In genomic region chr16:90121799-90122198, GRCm38 (mm10) we compare ENCODE assay signal across 24 mouse cellular contexts. TPM values are rescaled to one million over a fixed set of nuclear protein-coding genes. Genes with fewer than 3 reads are reported as not detected.
DNase-seq lines count a peak whose midpoint lies in the region; ATAC-seq lines count a peak whose summit lies in the region.
"Had no signal": no experiment of that assay in that cellular context is flagged by ENCODE, and none has a peak within 500 bp of the region (broad histone marks: within the 10 kb centered on the region; RNA-seq: fewer than 3 reads in every experiment).

No protein-coding gene starts in this region.

- H3K4me1 ChIP-seq in heart, embryonic 15.5 days (replicated peaks): peaks cover 13% of the 10 kb centered on the region
- H3K4me1 ChIP-seq in intestine, embryonic 15.5 days (replicated peaks): peaks cover 12% of the 10 kb centered on the region

- ATAC-seq in heart, embryonic 15.5 days (replicated peaks; ENCODE audit: insufficient number of reproducible peaks, insufficient read depth, low FRiP score, low read depth): 0 out of 2 replicates have a peak, but pooled peaks have one; percentile 45
- ATAC-seq in granulocyte monocyte progenitor cell, adult 5-6 weeks (replicated peaks; ENCODE audit: poor library complexity, severe bottlenecking): no peak
- no peak for ATAC-seq in intestine, embryonic 15.5 days
- ATAC-seq: forebrain, embryonic 14.5 days; liver, embryonic 12.5 days had no signal

- peak; percentile 33 for DNase-seq in adrenal gland, postnatal 14 days
- DNase-seq in adrenal gland, postnatal 10 days: no peak
- peak; percentile 74 for DNase-seq in cerebellum, adult 11-12 months
- DNase-seq in cerebellum, postnatal 14 days: peak; percentile 63 to 72
- no peak for DNase-seq in gastrocnemius, postnatal 14 days
- DNase-seq: adrenal gland, adult 8-10 months; gastrocnemius, postnatal 10 days; kidney, adult 11 months; lung, adult 2 months; right cerebral cortex, postnatal 14 days; thymus, adult 18-20 months had no signal

- H3K27ac ChIP-seq in heart, embryonic 15.5 days: peak overlapping the region; percentile 1; the same call in 1 of the 2 replicates
- no peak overlapping the region for H3K27ac ChIP-seq in intestine, embryonic 15.5 days
- H3K27ac ChIP-seq: hindbrain, embryonic 15.5 days; kidney, postnatal 0 days; layer of hippocampus, adult 2 months; left cerebral cortex, adult 2 months; liver, embryonic 12.5 days; stomach, embryonic 15.5 days had no signal

- 56% methylated on average over 13 of the region's 13 CpGs for WGBS in heart, embryonic 15.5 days
- 90% methylated on average over 13 of the region's 13 CpGs for WGBS in intestine, embryonic 15.5 days

- no peak overlapping the region for H3K4me3 ChIP-seq in heart, embryonic 15.5 days
- H3K4me3 ChIP-seq in intestine, embryonic 15.5 days (replicated peaks): no peak overlapping the region
- H3K4me3 ChIP-seq: embryonic facial prominence, embryonic 12.5 days; erythroblast, embryonic 14.5 days; hindbrain, embryonic 15.5 days; layer of hippocampus, adult 2 months; left cerebral cortex, adult 2 months; limb, embryonic 12.5 days; liver, embryonic 12.5 days; stomach, embryonic 15.5 days had no signal

- no peaks in the 10 kb centered on the region for H3K27me3 ChIP-seq in heart, embryonic 15.5 days
- no peaks in the 10 kb centered on the region for H3K27me3 ChIP-seq in intestine, embryonic 15.5 days (replicated peaks)
- H3K27me3 ChIP-seq: embryonic facial prominence, embryonic 12.5 days; hindbrain, embryonic 15.5 days; limb, embryonic 12.5 days; liver, embryonic 12.5 days; stomach, embryonic 15.5 days had no signal

- intact Hi-C loops in gastrocnemius, postnatal 14 days (cut with DNase I; ENCODE audit: low total_unique reads): no loop called here

- no peaks in the 10 kb centered on the region for H3K36me3 ChIP-seq in heart, embryonic 15.5 days
- 0 out of 2 replicates have a peak, but pooled peaks cover 3% of the 10 kb centered on the region for H3K36me3 ChIP-seq in intestine, embryonic 15.5 days
- H3K36me3 ChIP-seq: hindbrain, embryonic 15.5 days; stomach, embryonic 15.5 days had no signal

- H3K4me2 ChIP-seq in heart, embryonic 15.5 days: no peak overlapping the region
- no peak overlapping the region for H3K4me2 ChIP-seq in intestine, embryonic 15.5 days (replicated peaks)
- H3K4me2 ChIP-seq: embryonic facial prominence, embryonic 12.5 days; hindbrain, embryonic 15.5 days; limb, embryonic 12.5 days; liver, embryonic 12.5 days; stomach, embryonic 15.5 days had no signal

- H3K9me3 ChIP-seq in heart, embryonic 15.5 days (replicated peaks): no peaks in the 10 kb centered on the region
- no peaks in the 10 kb centered on the region for H3K9me3 ChIP-seq in intestine, embryonic 15.5 days
- H3K9me3 ChIP-seq: hindbrain, embryonic 15.5 days; stomach, embryonic 15.5 days had no signal

- no peak overlapping the region for H3K9ac ChIP-seq in heart, embryonic 15.5 days
- no peak overlapping the region for H3K9ac ChIP-seq in intestine, embryonic 15.5 days
- H3K9ac ChIP-seq: embryonic facial prominence, embryonic 12.5 days; hindbrain, embryonic 15.5 days; limb, embryonic 12.5 days; liver, embryonic 12.5 days; stomach, embryonic 15.5 days had no signal

RNA-seq across cellular contexts. Expression of gene Tiam1, which starts 21.8 kb away (rescaled TPM):
- 64.1 and 72.8 TPM in 2 replicates for total RNA-seq in adrenal gland, postnatal 14 days (2021)
- total RNA-seq in adrenal gland, postnatal 10 days (2021): 10 to 100 TPM; 47.3 to 50.3 TPM
- 7.6 and 8.1 TPM in 2 replicates for polyA plus RNA-seq in heart, embryonic 15.5 days (2015; fragmentation: Nextera tagmentation; extraction: Ambion mirVana)
- 66.1 and 76.1 TPM in 2 replicates for total RNA-seq in granulocyte monocyte progenitor cell, adult 5-6 weeks (2014; fragmentation: Nextera tagmentation)
- total RNA-seq in granulocyte monocyte progenitor cell, adult 5-6 weeks (2017): 65.8 and 68.6 TPM in 2 replicates
- 12.3 and 12.4 TPM in 2 replicates for polyA plus RNA-seq in intestine, embryonic 15.5 days (2015; fragmentation: Nextera tagmentation; extraction: Ambion mirVana)
- 1 to 10 TPM; 4.7 to 7.1 TPM for total RNA-seq in gastrocnemius, postnatal 14 days (2021)

Comparison
In these comparisons a context has a peak if more than half of its experiments do, and no peak if none do; other contexts are left out.
1. DNase-seq: peak in adrenal gland, postnatal 14 days (single experiment), cerebellum, adult 11-12 months (single experiment) and cerebellum, postnatal 14 days (2 of 2); none in adrenal gland, postnatal 10 days (single experiment) and gastrocnemius, postnatal 14 days (single experiment).